Mouse (Mus musculus) spleen, adult 18-20 months (tissue): ENCODE measurements at regions not wholly inside any gene's neighbourhood (a gene's known extent, or its start where the extent isn't known, plus 50 kb on each side); places are given as distances from the start of the nearest gene placed in this dataset.
"Not testable (repeated sequence)": the region's sequence is repeated elsewhere in the genome, so short reads cannot be mapped to it uniquely, and the experiment has no call there.

ENCODE experiments used
- DNase-seq, 2 experiments: peaks; one replicate each; pipeline ENCODE4 v3.0.0; 2022; ENCODE audit warnings: mixed read lengths in 2 of 2

DNA sequence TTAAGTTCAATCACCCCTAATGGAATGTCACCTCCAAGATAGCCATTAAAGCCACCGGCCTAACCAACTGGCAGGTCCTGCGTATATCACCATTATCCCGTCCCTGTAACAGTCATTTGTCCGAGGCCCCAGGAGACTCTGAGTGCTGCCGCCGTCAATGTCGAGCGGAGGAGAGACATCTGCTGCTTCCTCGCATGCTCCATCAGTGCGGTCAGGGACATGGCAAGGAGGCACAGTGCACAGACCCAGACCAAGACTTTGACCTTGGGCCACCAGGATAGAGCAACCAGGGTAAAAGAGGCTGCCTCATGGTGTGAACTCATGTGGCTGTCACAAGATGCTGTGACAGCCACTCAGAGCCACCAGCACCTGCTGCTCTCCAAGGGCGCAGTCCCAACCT is 172.9 kb downstream of the Tomm20 start:
- DNase-seq: no peak

GRCm38 (mm10) chr8:126772194-126772593 is 173.4 kb downstream of the Tomm20 start:
- no peak for DNase-seq

GRCm38 (mm10) chr8:126770374-126770773 is 175.3 kb downstream of the Tomm20 start:
- not testable (repeated sequence) for DNase-seq

GRCm38 (mm10) chr8:126768142-126768541 is 174.4 kb upstream of the Irf2bp2 start:
- DNase-seq: no peak

GRCm38 (mm10) chr8:126767341-126767740 is 173.6 kb upstream of the Irf2bp2 start:
- no peak for DNase-seq

GRCm38 (mm10) chr8:126765693-126766238 is 172.0 kb upstream of the Irf2bp2 start:
- DNase-seq: no peak

DNA sequence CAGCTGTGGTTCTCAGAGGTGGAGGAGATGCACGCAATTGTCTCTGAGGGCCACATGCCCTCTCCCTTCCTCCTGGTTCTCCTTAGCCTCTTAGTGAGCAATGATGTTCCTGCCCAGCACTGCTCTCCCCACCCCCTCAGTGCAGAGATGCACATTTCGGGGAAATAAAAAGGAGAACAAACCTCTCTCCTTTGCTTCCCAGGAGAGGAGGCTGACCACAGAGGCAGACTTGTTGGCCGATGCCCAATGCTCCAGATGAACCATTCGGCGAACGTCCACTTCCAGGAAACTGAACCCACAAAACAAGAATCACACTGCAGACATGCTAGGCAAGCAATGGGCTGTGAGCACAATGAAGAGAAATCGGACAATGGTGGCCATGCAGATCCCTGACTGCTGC is 169.8 kb upstream of the Irf2bp2 start:
- no peak for DNase-seq

DNA sequence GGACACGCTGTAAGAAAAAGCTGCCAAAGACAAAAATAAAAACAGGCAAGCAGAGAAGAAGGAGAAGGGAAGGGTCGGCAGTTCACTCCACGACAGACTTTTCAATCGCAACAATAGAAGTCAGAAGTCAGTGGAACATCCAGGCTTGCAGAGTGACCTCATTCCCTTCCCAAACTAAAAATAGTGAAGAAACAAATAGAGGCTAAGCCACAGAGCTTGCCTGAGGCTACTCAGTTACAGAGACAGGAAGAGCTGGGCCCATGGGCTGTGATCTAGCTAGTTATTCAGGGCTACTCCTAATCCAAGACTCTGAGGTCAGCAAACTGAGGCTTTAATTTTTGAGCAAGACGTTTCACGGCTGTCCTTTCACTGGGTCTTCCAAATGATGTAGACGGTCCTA is 165.9 kb upstream of the Irf2bp2 start:
- DNase-seq: no peak

DNA sequence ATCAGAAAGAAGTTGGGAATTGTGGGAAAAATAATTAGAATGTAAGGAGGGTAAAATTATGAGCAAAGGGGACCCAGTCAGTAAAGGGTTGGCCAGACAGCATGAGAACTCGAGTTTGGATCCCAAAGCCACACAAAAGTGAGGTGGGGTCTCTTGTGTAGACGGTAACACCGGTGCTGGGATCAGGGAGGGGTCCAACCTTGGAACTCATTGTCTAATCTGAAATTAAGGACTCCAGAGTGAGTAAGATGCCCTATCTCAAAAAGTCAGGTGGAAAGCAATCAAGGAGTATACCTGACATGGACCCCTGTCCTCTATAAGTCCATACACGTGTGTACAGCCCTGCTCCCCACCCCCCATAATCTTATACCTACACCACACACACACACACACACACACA is 165.2 kb upstream of the Irf2bp2 start:
- DNase-seq: no peak

GRCm38 (mm10) chr8:126757951-126758757 is 164.4 kb upstream of the Irf2bp2 start:
- peak; percentile 48 for DNase-seq

GRCm38 (mm10) chr8:126756300-126757097 is 162.7 kb upstream of the Irf2bp2 start:
- no peak for DNase-seq

DNA sequence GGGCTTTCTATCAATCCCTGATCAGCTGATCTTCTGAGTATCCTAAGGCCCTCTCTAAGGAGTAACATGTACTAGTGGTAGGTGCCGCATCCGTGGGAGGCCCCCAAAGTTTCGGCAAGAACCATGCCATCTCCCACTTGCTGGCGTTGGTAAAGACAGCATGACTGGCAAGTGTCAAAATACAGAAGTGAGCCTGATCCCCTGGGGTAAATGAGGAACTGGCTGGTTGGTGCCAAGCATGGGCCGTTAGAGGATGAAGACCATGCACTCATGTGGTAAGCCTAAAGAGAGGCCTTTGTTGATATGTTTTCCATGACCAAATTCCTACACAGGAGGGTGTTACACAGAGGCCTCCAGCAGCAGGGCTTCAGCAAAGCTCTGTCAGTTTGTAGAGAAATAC is 161.9 kb upstream of the Irf2bp2 start:
- peak; percentile 43 to 53 for DNase-seq

DNA sequence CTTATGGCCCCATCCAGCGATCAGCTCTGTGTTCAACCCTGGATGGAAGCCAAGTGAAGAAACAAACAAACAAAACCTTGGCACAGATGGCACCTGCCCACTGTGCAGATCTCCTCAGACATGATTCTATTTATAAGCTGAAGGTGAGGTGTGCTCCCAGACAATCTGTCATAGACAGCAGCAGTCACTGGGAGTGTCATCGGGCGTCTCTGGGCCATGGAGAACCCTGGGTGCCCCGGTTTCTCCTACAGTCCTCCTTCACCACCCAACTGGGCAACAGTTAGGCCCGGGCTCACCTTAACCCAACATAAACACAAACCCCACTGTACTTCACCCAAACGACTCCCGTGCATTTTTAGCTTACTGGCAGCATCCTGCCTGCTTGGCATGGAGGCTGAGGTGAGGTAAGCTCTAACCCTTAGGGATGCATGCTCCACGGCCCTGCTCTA is 160.6 kb upstream of the Irf2bp2 start:
- no peak for DNase-seq

DNA sequence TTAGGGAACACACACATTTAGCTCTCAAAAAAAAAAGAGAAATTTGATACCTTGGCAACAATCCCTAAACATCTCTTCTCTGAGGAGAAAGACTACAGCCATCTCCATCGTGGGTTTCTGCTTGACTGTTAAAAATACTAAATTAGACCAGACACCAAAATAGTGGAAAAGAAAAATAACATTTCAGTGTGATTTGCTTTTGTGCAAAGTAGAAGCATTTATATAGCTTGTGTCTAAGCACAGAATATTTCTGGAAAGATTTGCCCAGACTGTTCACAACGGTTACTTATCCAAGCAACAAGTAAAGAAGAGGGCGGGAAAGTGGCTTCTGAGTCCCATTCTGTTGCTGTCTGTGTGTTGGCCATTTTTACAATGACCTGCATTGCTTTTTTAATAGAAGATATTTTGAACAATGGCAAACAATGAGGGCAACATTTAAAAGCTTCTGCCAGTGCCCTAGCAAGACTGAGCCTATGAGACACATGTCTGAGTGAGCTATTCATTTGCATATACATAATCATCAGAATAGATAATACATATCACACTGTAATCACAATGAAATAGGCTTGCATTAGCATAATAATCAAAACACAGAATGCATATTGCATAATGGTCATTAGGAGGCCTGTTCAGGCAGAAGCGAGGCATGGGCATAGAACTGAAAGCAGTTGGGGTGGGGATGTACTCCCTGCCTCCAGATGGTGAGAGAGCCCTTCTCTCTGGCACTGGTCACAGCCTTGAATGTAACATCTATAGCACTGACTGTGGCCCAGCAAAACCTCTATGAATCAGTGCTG is 159.5 kb upstream of the Irf2bp2 start:
- no peak for DNase-seq

DNA sequence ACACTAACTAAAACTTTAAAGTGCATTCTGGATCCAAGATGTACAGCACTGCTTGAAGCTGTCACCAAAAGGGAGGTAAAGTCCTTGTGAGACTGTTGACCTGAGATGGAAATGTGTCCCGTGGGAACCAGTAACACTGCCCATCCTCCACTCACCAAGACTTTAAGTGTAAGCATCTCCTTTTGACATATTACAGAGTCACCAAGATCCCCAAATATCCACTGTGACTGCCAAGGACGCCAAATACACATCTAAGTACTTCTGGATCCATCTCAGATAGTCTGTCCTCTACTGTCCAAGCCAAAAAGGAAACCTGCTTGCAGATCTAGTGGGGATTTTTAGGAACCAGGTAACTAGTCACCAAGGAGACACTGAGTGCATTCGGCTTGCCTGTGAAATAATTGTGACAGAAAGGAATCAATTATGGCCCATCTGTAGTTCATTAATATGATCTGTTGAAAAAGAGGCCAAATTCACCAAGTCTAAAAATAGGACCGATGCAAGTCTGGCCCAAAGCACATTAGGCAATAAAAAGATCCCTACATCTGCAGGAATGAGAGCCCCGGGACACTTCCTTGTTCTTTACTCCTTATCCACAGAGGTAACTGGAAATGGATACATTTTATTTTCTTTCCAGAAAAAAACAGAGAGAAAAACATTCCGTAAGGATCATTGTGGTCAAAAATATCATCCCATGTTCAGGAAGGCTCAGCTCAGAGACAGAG is 157.8 kb upstream of the Irf2bp2 start:
- DNase-seq: no peak

- DNase-seq: no peak
Measured at GRCm38 (mm10) chr8:126745992-126746775, 152.4 kb upstream of the Irf2bp2 start.

- no peak for DNase-seq
Measured at GRCm38 (mm10) chr8:126744747-126745382, 151.1 kb upstream of the Irf2bp2 start.

DNA sequence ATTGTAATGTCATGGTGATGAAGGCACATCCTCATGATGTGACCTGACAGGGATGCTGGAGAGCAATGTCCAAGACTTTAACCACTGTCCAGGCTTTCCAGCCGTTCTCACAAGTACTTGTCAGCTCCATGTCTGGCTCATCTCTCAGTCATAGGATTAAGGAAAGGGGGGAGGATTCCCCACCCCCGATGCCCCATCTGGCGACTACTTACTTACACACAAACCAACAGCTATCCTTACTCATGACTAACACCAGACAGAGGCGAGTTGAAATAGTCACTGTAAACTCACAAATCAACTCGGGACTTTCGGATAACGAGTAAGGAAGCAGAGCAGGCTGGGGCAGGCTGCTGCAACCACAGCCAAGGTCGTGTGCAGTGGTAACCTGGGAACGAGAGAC is 149.5 kb upstream of the Irf2bp2 start:
- no peak for DNase-seq

GRCm38 (mm10) chr8:126742081-126742480 is 148.3 kb upstream of the Irf2bp2 start:
- no peak for DNase-seq

- DNase-seq: no peak
Measured at GRCm38 (mm10) chr8:126741031-126741430, 147.2 kb upstream of the Irf2bp2 start.

- no peak for DNase-seq
Measured at GRCm38 (mm10) chr8:126739768-126740167, 146.0 kb upstream of the Irf2bp2 start.
